Mouse (Mus musculus): ENCODE results near the gene Gm11569.

- TF ChIP-seq CTCF (IDR thresholded peaks at IDR 0.05; ENCODE audit: extremely low read depth, insufficient read depth, low read length) (no peak), POLR2A (IDR thresholded peaks at IDR 0.05; ENCODE audit: extremely low read depth, insufficient read depth, low read length) (no peak)
Observed at GRCm38 (mm10) chr11:99837966-99838365, 39.2 kb upstream of the Gm11569 start, which contains the start of gene 2300003K06Rik.

All from cortical plate, adult 2 months (tissue).